Mouse (Mus musculus) stomach, embryonic 16.5 days (tissue): ENCODE results near the gene Pnldc1. TPM values are rescaled to one million over a fixed set of nuclear protein-coding genes. Genes with fewer than 3 reads are reported as not detected.
"Not testable (repeated sequence)": the region's sequence is repeated elsewhere in the genome, so short reads cannot be mapped to it uniquely, and the experiment has no call there.

Experiments used
- ATAC-seq: fragments of 200-750 bp; cut with Nextera tagmentation; 2 replicates; pipeline ENCODE4 v1.8.0; 2017; ENCODE audit warnings: moderate number of reproducible peaks, moderate TSS enrichment; ENCODE audit not compliant: insufficient read depth, low FRiP score
- H3K27ac ChIP-seq: fragments of 300-500 bp; sonication (generic); 2 replicates; pipeline ENCODE4 v1.5.1; 2014; ENCODE audit warnings: low read length
- H3K27me3 ChIP-seq: fragments of 300-500 bp; sonication (generic); 2 replicates; pipeline ENCODE4 v1.6.1; 2014; ENCODE audit warnings: low read length, control low read depth, mixed read lengths; ENCODE audit not compliant: control insufficient read depth, insufficient read depth
- H3K36me3 ChIP-seq: fragments of 300-500 bp; sonication (generic); 2 replicates; pipeline ENCODE4 v1.6.1; 2014; ENCODE audit warnings: low read length; ENCODE audit not compliant: control insufficient read depth, insufficient read depth
- H3K4me1 ChIP-seq: fragments of 300-500 bp; sonication (generic); 2 replicates; pipeline ENCODE4 v1.6.1; 2014; ENCODE audit warnings: low read length, control low read depth, mixed read lengths; ENCODE audit not compliant: control insufficient read depth, insufficient read depth
- H3K4me2 ChIP-seq: fragments of 300-500 bp; sonication (generic); 2 replicates; pipeline ENCODE4 v1.6.1; 2014; ENCODE audit warnings: low read depth, low read length, mixed read lengths
- H3K4me3 ChIP-seq: fragments of 300-500 bp; sonication (generic); replicated peaks from 2 replicates; pipeline ENCODE4 v1.5.1; 2014; ENCODE audit warnings: mild to moderate bottlenecking, low read length
- H3K9ac ChIP-seq: fragments of 300-500 bp; sonication (generic); 2 replicates; pipeline ENCODE4 v1.6.1; 2014; ENCODE audit warnings: low read length
- H3K9me3 ChIP-seq: fragments of 300-500 bp; sonication (generic); replicated peaks from 2 replicates; pipeline ENCODE4 v1.6.1; 2016; ENCODE audit warnings: low read length, control low read depth; ENCODE audit not compliant: control insufficient read depth
- WGBS: fragments of 180-500 bp; shearing (Covaris S2); extraction: QIAGEN DNeasy Blood & Tissue Kit; methylation state at CpG from one replicate; pipeline ENCODE4 v1.1.7; 2014; 5-methylcytosine and 5-hydroxymethylcytosine counted together
- polyA plus RNA-seq: library from polyadenylated mRNA; unstranded; fragments of >200 nt; fragmentation: Nextera tagmentation; extraction: Ambion mirVana; gene quantifications from 2 replicates; pipeline ENCODE4 v1.2.1, GENCODE M21; 2015

Gene Pnldc1
- polyA plus RNA-seq, 1 experiment from 2014 or later: 1.1 TPM

DNA sequence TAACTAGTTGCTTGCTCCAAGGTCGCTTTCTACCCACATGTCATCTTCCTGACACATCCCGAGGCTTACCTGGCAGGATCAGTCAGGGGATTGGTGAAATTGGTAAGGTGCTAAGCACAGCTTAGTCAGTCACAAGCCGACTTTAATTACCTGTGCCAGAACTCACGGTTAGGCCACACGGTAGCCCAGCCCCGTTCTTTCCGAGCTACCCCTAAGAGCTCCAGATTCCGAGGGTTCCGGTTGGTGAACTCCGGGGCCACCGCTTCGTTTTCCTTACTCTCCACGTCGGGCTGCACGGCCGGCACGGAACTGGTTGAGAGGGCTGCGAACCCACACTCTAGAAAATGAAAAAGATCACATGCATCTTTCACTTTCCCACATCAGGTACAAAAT is 5.5 kb upstream of the Pnldc1 start, which contains the start of gene Tcp1:
TSS of gene Tcp1 (plus strand) at position 214 of the 393 bp plus-strand sequence.
- peak within 1 kb of the TSS; percentile 81 for H3K4me2 ChIP-seq
- H3K4me3 ChIP-seq: peak within 1 kb of the TSS; percentile 99
- peaks cover 8% of the 10 kb centered on the region; the same call in 1 of the 2 replicates for H3K4me1 ChIP-seq
- H3K27ac ChIP-seq: peak within 1 kb of the TSS; percentile 95
- H3K36me3 ChIP-seq: peaks cover 33% of the 10 kb centered on the region
- no peaks in the 10 kb centered on the region for H3K9me3 ChIP-seq
- no peak for ATAC-seq
- H3K27me3 ChIP-seq: no peaks in the 10 kb centered on the region
- under 1% methylated on average over 18 of the region's 18 CpGs for WGBS
- peak within 1 kb of the TSS; percentile 99 for H3K9ac ChIP-seq

DNA sequence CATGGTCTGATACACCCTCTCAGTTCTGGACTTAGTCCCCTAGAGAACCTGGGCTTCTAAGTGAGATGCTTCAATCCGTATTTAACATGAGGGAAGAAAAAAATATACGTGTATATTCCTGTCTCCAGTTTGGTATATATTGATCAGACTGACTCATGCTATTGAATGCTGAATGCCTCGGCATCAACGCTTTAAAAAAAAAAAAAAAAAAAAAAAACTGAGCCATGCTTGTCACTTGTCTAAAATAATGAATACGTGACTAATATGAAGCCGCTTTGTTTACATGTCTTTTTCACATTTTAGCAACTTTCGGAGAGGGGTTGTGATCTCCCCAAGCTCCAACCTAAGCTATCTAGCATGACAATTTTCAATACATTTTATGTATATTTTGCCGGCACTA is 361 bp upstream of the Pnldc1 start:
- no peak overlapping the region for H3K4me3 ChIP-seq
- no peaks in the 10 kb centered on the region for H3K9me3 ChIP-seq
- peaks cover 20% of the 10 kb centered on the region for H3K36me3 ChIP-seq
- 88% methylated on average over 8 of the region's 8 CpGs for WGBS
- no peak overlapping the region for H3K4me2 ChIP-seq
- no peaks in the 10 kb centered on the region for H3K27me3 ChIP-seq
- no peak overlapping the region for H3K9ac ChIP-seq
- no peak overlapping the region for H3K27ac ChIP-seq
- H3K4me1 ChIP-seq: peaks cover 3% of the 10 kb centered on the region; the same call in 1 of the 2 replicates
- no peak for ATAC-seq

GRCm38 (mm10) chr17:12906436-12906835 is 3.6 kb downstream of the Pnldc1 start:
- Histone ChIP-seq H3K4me1 (no peaks in the 10 kb centered on the region), H3K4me3 (no peak overlapping the region), H3K9ac (no peak overlapping the region), H3K27me3 (no peaks in the 10 kb centered on the region), H3K36me3 (peaks cover 7% of the 10 kb centered on the region; the same call in 1 of the 2 replicates), H3K9me3 (no peaks in the 10 kb centered on the region), H3K27ac (no peak overlapping the region), H3K4me2 (no peak overlapping the region)
- 84% methylated on average over 9 of the region's 9 CpGs for WGBS
- no peak for ATAC-seq

DNA sequence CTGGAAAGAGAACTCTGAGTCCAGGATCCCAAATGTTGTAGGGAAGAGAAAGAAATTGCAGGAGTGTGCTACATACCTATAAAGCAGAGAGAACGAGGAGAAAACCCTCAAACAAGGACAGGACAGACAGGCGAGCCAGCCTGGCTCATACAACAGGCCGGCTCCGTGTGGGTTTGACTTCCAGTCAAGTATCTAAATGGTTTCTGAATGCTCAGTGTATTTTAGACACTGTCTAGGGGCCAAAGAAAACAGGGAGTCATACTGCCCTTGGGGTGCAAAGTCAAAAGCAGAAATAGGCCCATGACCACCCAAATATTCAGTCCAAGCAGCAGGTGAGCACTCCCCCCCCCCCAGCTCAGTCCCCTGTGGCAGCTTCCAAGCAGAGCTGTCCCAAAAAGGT is 4.2 kb downstream of the Pnldc1 start:
- 78% methylated on average over 4 of the region's 4 CpGs for WGBS
- ATAC-seq: no peak

DNA sequence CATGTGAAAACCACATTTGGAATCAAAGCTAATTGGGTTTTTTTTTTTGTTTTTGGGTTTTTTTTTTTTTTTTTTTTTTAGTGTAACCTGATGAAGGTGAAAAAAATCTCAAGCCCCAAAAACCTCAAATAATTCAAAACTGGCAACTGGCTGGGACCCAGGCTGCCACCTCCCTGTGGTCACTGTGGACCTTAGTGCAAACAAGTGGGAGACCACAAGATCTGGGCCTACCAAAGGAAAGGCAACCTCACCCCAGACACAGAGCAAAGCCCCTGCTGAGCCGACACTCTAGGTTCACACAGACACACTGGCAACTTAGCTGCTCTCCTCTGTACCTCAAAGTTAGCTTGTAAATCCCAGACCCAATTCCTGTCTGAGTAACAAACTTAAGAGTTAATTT is 5.7 kb downstream of the Pnldc1 start:
- no peak overlapping the region for H3K9ac ChIP-seq
- no peaks in the 10 kb centered on the region for H3K4me1 ChIP-seq
- no peaks in the 10 kb centered on the region for H3K27me3 ChIP-seq
- no peak overlapping the region for H3K27ac ChIP-seq
- ATAC-seq: no peak
- H3K4me2 ChIP-seq: no peak overlapping the region
- no peak overlapping the region for H3K4me3 ChIP-seq
- H3K9me3 ChIP-seq: no peaks in the 10 kb centered on the region
- H3K36me3 ChIP-seq: no peaks in the 10 kb centered on the region
- 78% methylated on average over 1 of the region's 1 CpGs for WGBS

More for the DNA sequence above, 4.2 kb downstream of the Pnldc1 start:
- no peak overlapping the region for H3K4me3 ChIP-seq
- H3K9ac ChIP-seq: no peak overlapping the region
- no peak overlapping the region for H3K27ac ChIP-seq
- peaks cover 3% of the 10 kb centered on the region; the same call in 1 of the 2 replicates for H3K36me3 ChIP-seq
- H3K4me1 ChIP-seq: no peaks in the 10 kb centered on the region
- H3K27me3 ChIP-seq: no peaks in the 10 kb centered on the region
- no peak overlapping the region for H3K4me2 ChIP-seq
- no peaks in the 10 kb centered on the region for H3K9me3 ChIP-seq

DNA sequence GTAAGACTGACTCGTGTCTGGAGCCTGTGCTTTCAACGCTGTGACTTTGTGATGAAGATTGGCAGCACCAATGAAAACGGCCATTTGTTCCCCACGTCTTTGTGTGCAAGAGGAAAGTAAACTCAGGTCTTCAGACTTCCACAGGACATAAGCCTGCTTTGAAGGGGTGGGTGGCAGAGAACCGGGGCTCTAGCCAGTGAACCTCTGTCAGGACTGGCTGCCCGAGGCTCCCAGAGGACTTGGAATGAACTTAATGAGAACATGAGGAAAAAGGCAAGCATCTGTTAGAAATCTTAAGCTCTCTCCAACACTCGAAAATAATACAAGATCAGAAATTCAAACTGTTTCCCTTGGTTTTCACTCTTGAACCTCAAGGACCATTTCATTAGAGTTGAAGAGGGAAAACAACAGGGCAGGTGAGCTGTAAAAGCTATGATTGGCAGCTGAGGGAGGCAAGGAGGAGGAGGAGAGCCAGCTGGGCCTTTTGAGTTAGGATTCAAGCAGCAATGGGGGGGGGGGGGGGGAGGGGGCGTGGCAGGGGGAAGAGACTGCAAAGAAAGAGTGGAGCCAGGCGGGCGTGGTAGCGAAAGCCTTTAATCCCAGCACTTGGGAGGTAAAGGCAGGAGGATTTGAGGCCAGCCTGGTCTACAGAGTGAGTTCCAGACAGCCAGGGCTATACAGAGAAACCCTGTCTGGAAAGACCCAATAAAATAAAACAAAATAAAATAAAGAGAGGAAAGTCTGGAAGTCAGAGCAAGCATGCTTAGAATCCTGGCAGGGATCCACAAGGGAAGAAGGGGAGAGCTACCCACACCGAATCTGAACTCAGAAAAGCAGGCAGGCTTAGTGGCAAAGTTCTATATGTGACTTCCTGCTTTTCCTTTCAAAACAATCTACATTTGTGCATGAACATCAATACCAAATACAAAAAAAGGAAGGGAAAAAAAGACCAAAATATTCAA is 6.4 kb downstream of the Pnldc1 start:
- WGBS: 49% methylated on average over 12 of the region's 12 CpGs
- no peak for ATAC-seq
- no peaks in the 10 kb centered on the region for H3K36me3 ChIP-seq
- peak overlapping the region; percentile 58; the same call in 1 of the 2 replicates for H3K27ac ChIP-seq
- H3K4me2 ChIP-seq: no peak overlapping the region
- no peak overlapping the region for H3K4me3 ChIP-seq
- no peaks in the 10 kb centered on the region for H3K27me3 ChIP-seq
- H3K9me3 ChIP-seq: no peaks in the 10 kb centered on the region
- H3K9ac ChIP-seq: no peak overlapping the region
- no peaks in the 10 kb centered on the region for H3K4me1 ChIP-seq

- no peak overlapping the region for H3K27ac ChIP-seq
- H3K4me1 ChIP-seq: no peaks in the 10 kb centered on the region
- 83% methylated on average over 6 of the region's 6 CpGs for WGBS
- no peak overlapping the region for H3K4me2 ChIP-seq
- H3K27me3 ChIP-seq: no peaks in the 10 kb centered on the region
- H3K36me3 ChIP-seq: no peaks in the 10 kb centered on the region
- H3K9me3 ChIP-seq: no peaks in the 10 kb centered on the region
- H3K9ac ChIP-seq: no peak overlapping the region
- no peak for ATAC-seq
- no peak overlapping the region for H3K4me3 ChIP-seq
These were observed 7.7 kb downstream of the Pnldc1 start for GRCm38 (mm10) chr17:12902291-12902690.

DNA sequence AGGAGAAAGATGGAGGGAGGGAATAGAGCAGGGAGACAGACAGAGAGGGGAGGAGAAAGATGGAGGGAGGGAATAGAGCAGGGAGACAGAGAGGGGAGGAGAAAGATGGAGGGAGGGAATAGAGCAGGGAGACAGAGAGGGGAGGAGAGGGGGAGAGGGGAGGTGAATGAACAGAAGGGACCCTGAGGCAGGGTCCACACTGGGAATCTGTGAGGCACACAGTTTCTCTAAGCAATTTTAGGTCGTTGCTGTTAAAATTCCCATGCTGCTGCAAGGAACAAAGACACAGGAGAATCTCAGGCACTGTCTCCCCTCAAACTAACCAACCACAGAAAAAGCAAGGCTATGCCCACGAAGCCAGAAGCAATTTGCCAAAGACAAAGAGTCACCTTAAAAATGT is 11.4 kb downstream of the Pnldc1 start:
- ATAC-seq, H3K27me3 ChIP-seq, H3K4me1 ChIP-seq, H3K9me3 ChIP-seq, H3K4me3 ChIP-seq, H3K36me3 ChIP-seq, H3K9ac ChIP-seq, H3K4me2 ChIP-seq: not testable (repeated sequence)
- H3K27ac ChIP-seq: peak overlapping the region; percentile 20; the same call in 1 of the 2 replicates
- WGBS: 45% methylated on average over 2 of the region's 2 CpGs

- WGBS: 78% methylated on average over 5 of the region's 5 CpGs
These were observed 12.4 kb downstream of the Pnldc1 start for GRCm38 (mm10) chr17:12897674-12898073.

More at GRCm38 (mm10) chr17:12897674-12898073, 12.4 kb downstream of the Pnldc1 start:
- Histone ChIP-seq H3K9ac (no peak overlapping the region), H3K4me2 (no peak overlapping the region), H3K27me3 (no peaks in the 10 kb centered on the region), H3K9me3 (no peaks in the 10 kb centered on the region), H3K4me1 (no peaks in the 10 kb centered on the region), H3K27ac (peak overlapping the region; percentile 3; the same call in 1 of the 2 replicates), H3K4me3 (no peak overlapping the region), H3K36me3 (no peaks in the 10 kb centered on the region)
- no peak; the same call in 1 of the 2 replicates for ATAC-seq
